22 mouse cellular contexts compared by ENCODE assay signal in the genomic region with DNA sequence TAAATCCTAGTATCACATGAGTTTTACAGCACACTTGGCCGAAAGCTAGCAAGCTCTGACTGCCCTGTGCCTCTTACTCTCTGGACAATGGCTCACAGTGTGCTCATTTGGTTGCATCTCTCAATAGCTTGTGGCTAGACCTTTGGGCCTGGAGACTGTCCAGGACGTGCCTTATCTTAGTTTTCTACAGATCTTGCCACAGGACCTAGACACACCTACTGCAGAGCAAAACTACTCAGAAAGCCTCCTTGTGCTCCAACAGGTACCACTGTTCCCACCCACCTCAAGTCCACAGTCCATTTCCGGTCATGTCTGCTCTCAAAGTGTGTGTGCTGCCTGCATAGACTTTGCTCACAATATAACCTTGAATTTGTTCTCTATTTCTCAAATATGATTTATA.
"Had no signal": no experiment of that assay in that cellular context is flagged by ENCODE, and none has a peak within 500 bp of the region (broad histone marks: within the 10 kb centered on the region; RNA-seq: fewer than 3 reads in every experiment).

No protein-coding gene starts in this region.

- ATAC-seq: liver, embryonic 12.5 days; midbrain, embryonic 15.5 days had no signal

- H3K27me3 ChIP-seq: kidney, embryonic 15.5 days; liver, embryonic 12.5 days; liver, embryonic 15.5 days; lung, embryonic 15.5 days; midbrain, embryonic 15.5 days; neural tube, embryonic 12.5 days; neural tube, embryonic 15.5 days; stomach, embryonic 15.5 days had no signal

- H3K27ac ChIP-seq: kidney, embryonic 15.5 days; liver, embryonic 12.5 days; liver, embryonic 15.5 days; lung, embryonic 15.5 days; midbrain, embryonic 12.5 days; midbrain, embryonic 15.5 days; neural tube, embryonic 12.5 days; neural tube, embryonic 15.5 days; stomach, embryonic 15.5 days had no signal

- H3K9me3 ChIP-seq: kidney, embryonic 15.5 days; liver, embryonic 12.5 days; liver, embryonic 15.5 days; lung, embryonic 15.5 days; midbrain, embryonic 12.5 days; midbrain, embryonic 15.5 days; neural tube, embryonic 12.5 days; neural tube, embryonic 15.5 days; stomach, embryonic 15.5 days had no signal

- DNase-seq: kidney, adult 11 months; kidney, adult 8-10 months; kidney, postnatal 10 days; left cerebral cortex, postnatal 4 days; lung, adult 18-20 months; lung, postnatal 10 days; lung, postnatal 36 days; right cerebral cortex, adult 18-20 months; right cerebral cortex, postnatal 14 days; right cerebral cortex, postnatal 4 days; thymus, adult 2 months; thymus, postnatal 14 days; thymus, postnatal 4 days had no signal

- H3K4me1 ChIP-seq: liver, embryonic 15.5 days; lung, embryonic 15.5 days; stomach, embryonic 15.5 days had no signal

- H3K4me2 ChIP-seq: kidney, embryonic 15.5 days; liver, embryonic 12.5 days; liver, embryonic 15.5 days; lung, embryonic 15.5 days; midbrain, embryonic 12.5 days; midbrain, embryonic 15.5 days; neural tube, embryonic 12.5 days; neural tube, embryonic 15.5 days; stomach, embryonic 15.5 days had no signal

- H3K36me3 ChIP-seq: kidney, embryonic 15.5 days; liver, embryonic 12.5 days; liver, embryonic 15.5 days; lung, embryonic 15.5 days; midbrain, embryonic 12.5 days; midbrain, embryonic 15.5 days; neural tube, embryonic 12.5 days; neural tube, embryonic 15.5 days; stomach, embryonic 15.5 days had no signal

- H3K9ac ChIP-seq: kidney, embryonic 15.5 days; liver, embryonic 12.5 days; liver, embryonic 15.5 days; lung, embryonic 15.5 days; midbrain, embryonic 12.5 days; midbrain, embryonic 15.5 days; neural tube, embryonic 12.5 days; neural tube, embryonic 15.5 days; stomach, embryonic 15.5 days had no signal

- H3K4me3 ChIP-seq: kidney, embryonic 15.5 days; liver, embryonic 12.5 days; liver, embryonic 15.5 days; lung, embryonic 15.5 days; midbrain, embryonic 12.5 days; midbrain, embryonic 15.5 days; neural tube, embryonic 12.5 days; neural tube, embryonic 15.5 days; stomach, embryonic 15.5 days had no signal
